Mouse (Mus musculus): ENCODE results near the gene Tas2r144.

Gene Tas2r144

GRCm38 (mm10) chr6:42215028-42215427, at the start of gene Tas2r144:
Gene Tas2r144, plus strand, starts transcription at chr6:42215328.
- DNase-seq: no peak

- no peak for DNase-seq
These were observed 32.7 kb upstream of the Tas2r144 start for GRCm38 (mm10) chr6:42182462-42182861.

GRCm38 (mm10) chr6:42186230-42186629, 28.9 kb upstream of the Tas2r144 start:
- DNase-seq: no peak

- DNase-seq: peak; percentile 10
These were observed 17.4 kb upstream of the Tas2r144 start for GRCm38 (mm10) chr6:42197710-42198109.

GRCm38 (mm10) chr6:42199498-42199897, 15.6 kb upstream of the Tas2r144 start:
- no peak for DNase-seq

GRCm38 (mm10) chr6:42222286-42222685, 7.2 kb downstream of the Tas2r144 start:
- DNase-seq: no peak

GRCm38 (mm10) chr6:42225046-42225445, 9.9 kb downstream of the Tas2r144 start:
- no peak for DNase-seq

- DNase-seq: peak; percentile 85
These were observed 12.3 kb downstream of the Tas2r144 start for GRCm38 (mm10) chr6:42227240-42228101.

GRCm38 (mm10) chr6:42229610-42230009, 14.5 kb downstream of the Tas2r144 start:
- DNase-seq: no peak

- DNase-seq: no peak
These were observed 16.1 kb downstream of the Tas2r144 start for GRCm38 (mm10) chr6:42231191-42231590.

GRCm38 (mm10) chr6:42237276-42237805, 22.2 kb downstream of the Tas2r144 start:
- no peak for DNase-seq

- no peak for DNase-seq
These were observed 26.4 kb downstream of the Tas2r144 start for GRCm38 (mm10) chr6:42241311-42242045.

- peak; percentile 87 for DNase-seq
These were observed 30.7 kb downstream of the Tas2r144 start, which contains the start of gene Gstk1 for GRCm38 (mm10) chr6:42245711-42246353. Gene Gstk1, plus strand, starts transcription at chr6:42245935.

- peak; percentile 57 for DNase-seq
These were observed 32.0 kb downstream of the Tas2r144 start for GRCm38 (mm10) chr6:42247173-42247572.

GRCm38 (mm10) chr6:42247981-42248380, 32.9 kb downstream of the Tas2r144 start:
- no peak for DNase-seq

- DNase-seq: no peak
These were observed 36.7 kb downstream of the Tas2r144 start for GRCm38 (mm10) chr6:42251791-42252190.

- DNase-seq: no peak
These were observed 38.0 kb downstream of the Tas2r144 start for GRCm38 (mm10) chr6:42253103-42253502.

- peak; percentile 76 for DNase-seq
These were observed 42.3 kb downstream of the Tas2r144 start for GRCm38 (mm10) chr6:42257303-42257863.

GRCm38 (mm10) chr6:42260430-42260829, 45.3 kb downstream of the Tas2r144 start:
- DNase-seq: no peak

GRCm38 (mm10) chr6:42261524-42262170, 46.5 kb downstream of the Tas2r144 start, which contains the start of gene Tmem139:
Gene Tmem139, plus strand, starts transcription at chr6:42261970.
- peak; percentile 50 for DNase-seq

- peak; percentile 99 for DNase-seq
These were observed 49.6 kb downstream of the Tas2r144 start, which contains the start of gene Casp2 for GRCm38 (mm10) chr6:42264626-42265312. Gene Casp2, plus strand, starts transcription at chr6:42264985.
